Mouse (Mus musculus): ENCODE data around the gene Olfr871.
"Not testable (repeated sequence)": the region's sequence is repeated elsewhere in the genome, so short reads cannot be mapped to it uniquely, and the experiment has no call there.

The Olfr871 gene

GRCm38 (mm10) chr9:20211907-20212306 is at the start of gene Olfr871:
TSS of gene Olfr871 (plus strand) at chr9:20212207.
- CTCF ChIA-PET, result no interaction called here

GRCm38 (mm10) chr9:20173957-20174356 is 38.0 kb upstream of the Olfr871 start, which contains the start of gene Olfr870:
TSS of gene Olfr870 (minus strand) at chr9:20174057.
- ChIA-PET CTCF (no interaction called here), POLR2A (no interaction called here)

More at GRCm38 (mm10) chr9:20211907-20212306, at the start of gene Olfr871:
- POLR2A ChIA-PET, result no interaction called here

- CTCF ChIA-PET, result no interaction called here
- POLR2A ChIA-PET, result no interaction called here
These were observed 32.5 kb upstream of the Olfr871 start for GRCm38 (mm10) chr9:20179463-20179862.

GRCm38 (mm10) chr9:20202131-20202530 is 9.9 kb upstream of the Olfr871 start:
- ChIA-PET POLR2A (no interaction called here), CTCF (no interaction called here)

GRCm38 (mm10) chr9:20203413-20203984 is 8.5 kb upstream of the Olfr871 start:
- CTCF ChIA-PET, result not testable (repeated sequence)
- POLR2A ChIA-PET, result interaction anchor here in 1 of 4 experiments (0.6 kb wide), 1 partner anchor 13 kb away, joined by 4 read pairs; no protein-coding TSS in a partner anchor

- ChIA-PET CTCF (no interaction called here), POLR2A (no interaction called here)
These were observed 1.2 kb upstream of the Olfr871 start for GRCm38 (mm10) chr9:20210812-20211211.

- CTCF ChIA-PET, result no interaction called here
- POLR2A ChIA-PET, result no interaction called here
These were observed 530 bp upstream of the Olfr871 start for GRCm38 (mm10) chr9:20211477-20211876.

GRCm38 (mm10) chr9:20236819-20237218 is 24.8 kb downstream of the Olfr871 start, which contains the start of gene Olfr872:
TSS of gene Olfr872 (plus strand) at chr9:20237119.
- POLR2A ChIA-PET, result interaction anchor here in 1 of 4 experiments (0.6 kb wide), 1 partner anchor 537 kb away, joined by 4 read pairs; no protein-coding TSS in a partner anchor

GRCm38 (mm10) chr9:20237378-20237777 is 25.4 kb downstream of the Olfr871 start:
- POLR2A ChIA-PET, result no interaction called here
- CTCF ChIA-PET, result no interaction called here

More at GRCm38 (mm10) chr9:20236819-20237218, 24.8 kb downstream of the Olfr871 start, which contains the start of gene Olfr872:
- CTCF ChIA-PET, result no interaction called here
